Mouse (Mus musculus) hindbrain, embryonic 11.5 days (tissue): ENCODE results near the gene Clcn1. TPM values are rescaled to one million over a fixed set of nuclear protein-coding genes. Genes with fewer than 3 reads are reported as not detected.
A peak's percentile ranks its signal among the peaks of the same experiment; 100 is the strongest.

Source experiments
- ATAC-seq: fragments of 200-750 bp; cut with Nextera tagmentation; 2 replicates; pipeline ENCODE4 v1.8.0; 2017; ENCODE audit warnings: mild to moderate bottlenecking, moderate TSS enrichment, moderate library complexity; ENCODE audit not compliant: low FRiP score
- DNase-seq: peaks from one replicate; pipeline ENCODE4 v3.0.0-alpha.2; 2015; ENCODE audit warnings: low spot score
- H3K27ac ChIP-seq: fragments of 300-500 bp; sonication (generic); 2 replicates; pipeline ENCODE4 v1.5.1; 2014; ENCODE audit warnings: mild to moderate bottlenecking, low read depth, low read length
- H3K27me3 ChIP-seq: fragments of 300-500 bp; sonication (generic); 2 replicates; pipeline ENCODE4 v1.6.1; 2014; ENCODE audit warnings: mild to moderate bottlenecking, low read length, moderate library complexity, mixed read lengths; ENCODE audit not compliant: control insufficient read depth, insufficient read depth
- H3K36me3 ChIP-seq: fragments of 300-500 bp; sonication (generic); 2 replicates; pipeline ENCODE4 v1.6.1; 2014; ENCODE audit warnings: mild to moderate bottlenecking, low read length, moderate library complexity, mixed read lengths; ENCODE audit not compliant: control insufficient read depth, insufficient read depth
- H3K4me1 ChIP-seq: fragments of 300-500 bp; sonication (generic); replicated peaks from 2 replicates; pipeline ENCODE4 v1.6.1; 2014; ENCODE audit warnings: low read length, mixed read lengths; ENCODE audit not compliant: control insufficient read depth, insufficient read depth
- H3K4me2 ChIP-seq: fragments of 300-500 bp; sonication (generic); replicated peaks from 2 replicates; pipeline ENCODE4 v1.6.1; 2014; ENCODE audit warnings: mild to moderate bottlenecking, low read depth, low read length
- H3K4me3 ChIP-seq: fragments of 300-500 bp; sonication (generic); 2 replicates; pipeline ENCODE4 v1.5.1; 2014; ENCODE audit warnings: low read depth, low read length
- H3K9ac ChIP-seq: fragments of 300-500 bp; sonication (generic); 2 replicates; pipeline ENCODE4 v1.6.1; 2014; ENCODE audit warnings: low read depth, low read length
- H3K9me3 ChIP-seq: fragments of 300-500 bp; sonication (generic); 2 replicates; pipeline ENCODE4 v1.6.1; 2016; ENCODE audit warnings: low read length; ENCODE audit not compliant: control insufficient read depth
- WGBS: fragments of 180-500 bp; shearing (Covaris S2); extraction: QIAGEN DNeasy Blood & Tissue Kit; methylation state at CpG from one replicate; pipeline ENCODE4 v1.1.7; 2014; 5-methylcytosine and 5-hydroxymethylcytosine counted together
- polyA plus RNA-seq: library from polyadenylated mRNA; unstranded; fragments of >200 nt; fragmentation: Nextera tagmentation; extraction: Ambion mirVana; gene quantifications from 2 replicates; pipeline ENCODE4 v1.2.1, GENCODE M21; 2014

Gene Clcn1
- polyA plus RNA-seq, 1 experiment from 2014 or later, result 1.5 TPM

DNA sequence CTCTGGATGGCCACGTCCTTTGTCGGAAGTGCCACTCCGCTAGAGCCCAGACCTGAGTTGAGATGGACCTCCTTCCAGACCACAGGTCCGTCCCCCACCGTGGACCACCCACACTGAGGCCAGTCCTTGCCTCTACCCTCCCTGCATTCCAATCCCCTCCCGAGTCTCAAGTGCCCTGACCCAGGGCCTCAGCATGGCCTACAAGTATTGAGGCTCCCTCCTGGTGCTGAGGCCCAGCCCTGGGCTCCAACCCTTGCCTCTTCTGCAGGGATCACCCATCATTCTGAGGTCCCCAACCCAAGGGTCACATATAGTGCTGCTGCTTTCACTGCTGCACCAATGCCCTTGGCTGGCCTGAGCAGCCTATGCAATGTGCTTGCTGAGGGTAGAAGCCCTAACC lies 71.4 kb downstream of the Clcn1 start:
- Histone ChIP-seq H3K36me3 (0 out of 2 replicates have a peak, but pooled peaks cover 9% of the 10 kb centered on the region), H3K27me3 (no peaks in the 10 kb centered on the region), H3K9me3 (no peaks in the 10 kb centered on the region), H3K27ac (no peak overlapping the region), H3K4me2 (no peak overlapping the region), H3K4me3 (no peak overlapping the region), H3K9ac (no peak overlapping the region), H3K4me1 (no peaks in the 10 kb centered on the region)
- 43% methylated on average over 6 of the region's 6 CpGs for WGBS
- ATAC-seq (no peak), DNase-seq (no peak)

DNA sequence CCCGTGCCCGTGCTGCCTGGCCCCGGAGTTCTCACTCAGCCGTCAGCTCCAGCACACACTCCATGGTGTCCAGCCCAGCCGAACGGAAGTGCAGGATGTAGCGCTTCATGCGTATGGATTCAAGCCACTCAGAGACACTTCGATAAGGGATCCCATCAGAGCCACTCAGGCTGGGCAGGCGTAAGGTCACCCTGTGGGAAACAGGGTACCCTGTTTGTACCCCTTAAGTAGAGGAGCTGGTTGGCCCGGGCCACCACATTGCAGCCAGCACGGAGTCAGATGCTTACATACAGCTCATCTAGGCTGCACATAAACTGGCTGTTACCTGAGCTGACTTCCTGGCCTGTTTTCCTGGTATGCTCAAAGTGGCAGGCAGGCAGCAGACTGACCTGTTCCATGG lies 72.4 kb downstream of the Clcn1 start:
- Histone ChIP-seq H3K4me1 (no peaks in the 10 kb centered on the region), H3K4me3 (no peak overlapping the region), H3K27me3 (no peaks in the 10 kb centered on the region), H3K9ac (no peak overlapping the region), H3K27ac (0 out of 2 replicates have a peak overlapping the region, but pooled peaks have one; percentile 9), H3K36me3 (0 out of 2 replicates have a peak, but pooled peaks cover 7% of the 10 kb centered on the region), H3K4me2 (no peak overlapping the region), H3K9me3 (no peaks in the 10 kb centered on the region)
- no peak for ATAC-seq
- 93% methylated on average over 12 of the region's 12 CpGs for WGBS
- DNase-seq, result no peak

DNA sequence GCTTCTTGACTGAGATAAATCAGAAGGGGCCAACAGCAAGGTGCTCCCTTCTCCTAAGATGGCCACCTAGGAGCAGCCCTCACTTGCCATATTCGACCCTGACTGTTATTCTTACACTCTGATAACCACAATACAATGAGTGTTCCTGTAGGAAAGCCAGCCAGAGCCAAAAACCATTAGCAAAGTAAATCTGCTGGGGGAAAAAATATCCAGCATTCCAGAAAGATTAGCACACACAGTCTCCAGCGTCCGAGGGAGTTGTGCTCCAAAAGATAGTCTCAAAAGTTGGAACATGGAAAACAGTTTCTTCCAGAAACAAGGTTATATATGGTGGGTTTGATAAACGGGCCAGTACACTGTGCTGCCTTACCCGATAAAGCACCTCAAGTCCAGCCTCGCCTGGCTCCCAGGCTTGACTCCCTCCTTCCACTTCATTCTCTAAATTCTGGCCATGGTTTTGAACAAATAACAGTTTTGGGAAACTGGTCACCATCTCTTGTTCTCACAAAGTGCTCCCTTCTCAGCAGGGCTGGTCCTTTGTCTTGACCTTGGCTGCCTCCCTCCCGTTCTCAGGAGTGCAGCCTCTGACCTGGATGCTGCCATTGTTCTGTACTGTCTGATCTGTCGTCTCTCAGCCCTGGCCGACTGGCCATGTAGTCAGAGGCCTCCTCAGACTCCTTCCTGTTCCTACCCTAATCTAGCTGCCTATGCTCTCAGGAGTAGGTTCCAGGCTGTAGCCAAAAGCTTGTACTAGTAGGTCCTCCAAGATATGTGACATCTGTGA lies 73.1 kb downstream of the Clcn1 start:
- Histone ChIP-seq H3K4me1 (no peaks in the 10 kb centered on the region), H3K9ac (no peak overlapping the region), H3K4me2 (no peak overlapping the region), H3K4me3 (no peak overlapping the region), H3K27me3 (no peaks in the 10 kb centered on the region), H3K36me3 (0 out of 2 replicates have a peak, but pooled peaks cover 7% of the 10 kb centered on the region), H3K27ac (no peak overlapping the region), H3K9me3 (no peaks in the 10 kb centered on the region)
- ATAC-seq, result no peak
- 78% methylated on average over 9 of the region's 9 CpGs for WGBS
- DNase-seq, result no peak

DNA sequence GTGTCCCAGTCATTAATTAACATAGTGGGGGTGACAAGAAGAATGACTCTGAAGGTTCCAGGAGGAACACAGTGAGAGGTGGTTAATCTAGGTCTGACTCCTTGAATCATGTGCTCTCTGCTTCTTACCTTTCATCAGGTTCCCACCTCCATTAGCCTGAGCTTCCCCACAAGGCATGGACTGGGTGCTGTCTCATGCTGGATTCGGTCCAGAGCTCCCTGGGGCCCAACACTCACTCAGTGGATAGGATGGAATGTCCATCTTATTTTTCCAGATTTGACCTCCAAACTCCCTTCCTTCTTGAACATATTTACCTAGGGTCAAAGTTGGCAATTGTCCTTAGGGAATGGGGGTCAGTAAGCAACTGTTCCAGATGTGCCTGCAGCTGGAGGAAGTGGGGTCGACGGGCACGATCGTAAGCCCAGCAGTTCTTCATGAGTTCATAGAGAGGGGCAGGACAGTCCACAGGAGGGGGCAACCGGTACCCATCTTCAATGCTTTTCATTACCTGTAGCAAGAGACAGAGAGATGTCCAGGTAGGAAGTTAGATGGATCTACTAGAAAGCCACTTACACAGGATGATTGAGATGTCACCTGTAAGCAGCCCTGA lies 73.9 kb downstream of the Clcn1 start:
- DNase-seq (no peak), ATAC-seq (no peak)
- H3K9ac ChIP-seq, result no peak overlapping the region
- 0 out of 2 replicates have a peak, but pooled peaks cover 7% of the 10 kb centered on the region for H3K36me3 ChIP-seq
- H3K4me1 ChIP-seq, result no peaks in the 10 kb centered on the region
- H3K27ac ChIP-seq, result no peak overlapping the region
- H3K4me3 ChIP-seq, result no peak overlapping the region
- WGBS, result 80% methylated on average over 6 of the region's 6 CpGs
- H3K9me3 ChIP-seq, result no peaks in the 10 kb centered on the region
- no peaks in the 10 kb centered on the region for H3K27me3 ChIP-seq
- no peak overlapping the region for H3K4me2 ChIP-seq

DNA sequence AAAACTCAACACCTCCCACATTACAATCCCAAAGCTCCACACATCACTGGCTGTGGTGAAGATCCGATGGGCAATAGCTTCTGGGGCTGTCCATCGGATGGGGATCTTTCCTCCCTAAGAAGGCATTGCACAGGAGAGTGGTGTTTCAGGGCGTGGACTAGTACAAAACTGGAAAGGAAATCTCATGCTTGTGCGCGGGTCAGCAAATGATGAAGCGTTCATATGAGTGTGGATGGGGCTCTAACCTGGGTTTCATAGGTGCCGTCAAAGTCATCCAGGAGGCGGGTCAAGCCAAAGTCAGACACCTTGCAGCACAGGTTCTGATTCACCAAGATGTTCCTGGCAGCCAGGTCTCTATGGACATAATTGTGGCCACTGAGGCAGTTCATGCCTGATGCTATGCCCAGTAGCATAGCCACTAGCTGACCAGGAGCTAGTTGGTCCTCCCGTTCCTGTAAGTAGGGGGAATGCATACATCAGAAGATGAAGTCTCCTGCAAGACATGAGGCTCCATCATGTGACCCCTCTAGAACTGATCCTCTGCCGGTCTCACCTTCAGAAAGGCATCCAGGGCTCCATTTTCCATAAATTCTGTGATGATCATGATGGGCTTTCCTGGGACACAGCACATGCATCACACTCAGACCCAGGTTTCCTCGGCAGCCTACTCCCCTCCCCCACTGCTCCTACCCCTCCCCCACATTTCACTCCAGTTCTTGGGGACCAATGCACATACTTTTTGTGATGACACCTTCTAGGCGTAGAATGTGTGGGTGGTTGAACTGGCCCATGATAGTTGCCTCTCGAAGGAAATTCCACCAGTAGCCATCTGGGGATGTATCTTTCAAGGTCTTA lies 74.8 kb downstream of the Clcn1 start:
- H3K4me2 ChIP-seq, result no peak overlapping the region
- 0 out of 2 replicates have a peak, but pooled peaks cover 7% of the 10 kb centered on the region for H3K36me3 ChIP-seq
- ATAC-seq (no peak), DNase-seq (no peak)
- no peaks in the 10 kb centered on the region for H3K9me3 ChIP-seq
- H3K27ac ChIP-seq, result no peak overlapping the region
- H3K27me3 ChIP-seq, result no peaks in the 10 kb centered on the region
- 93% methylated on average over 13 of the region's 13 CpGs for WGBS
- H3K9ac ChIP-seq, result no peak overlapping the region
- H3K4me3 ChIP-seq, result no peak overlapping the region
- H3K4me1 ChIP-seq, result no peaks in the 10 kb centered on the region

DNA sequence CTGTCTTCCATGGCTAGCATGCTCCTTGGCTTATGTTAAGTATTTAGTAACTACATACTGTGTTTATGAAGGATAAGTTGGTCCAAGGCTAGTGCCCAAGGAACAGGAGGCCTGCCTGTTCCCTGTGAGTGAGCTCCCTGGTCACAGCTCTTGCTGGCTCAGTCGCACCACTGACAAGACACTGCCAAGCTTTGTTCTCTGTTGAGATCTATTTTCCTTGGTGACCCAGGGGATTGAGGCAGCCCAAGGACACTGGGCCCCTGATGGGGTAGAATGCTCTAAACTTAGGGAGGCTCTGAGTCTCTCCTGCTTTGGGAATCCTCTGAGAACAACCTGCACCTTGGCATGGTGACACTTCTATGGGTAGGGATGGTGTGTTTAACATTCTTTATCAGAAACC lies 75.6 kb downstream of the Clcn1 start:
- Histone ChIP-seq H3K4me1 (no peaks in the 10 kb centered on the region), H3K4me3 (no peak overlapping the region), H3K4me2 (no peak overlapping the region), H3K27me3 (no peaks in the 10 kb centered on the region), H3K36me3 (0 out of 2 replicates have a peak, but pooled peaks cover 7% of the 10 kb centered on the region), H3K27ac (no peak overlapping the region), H3K9me3 (no peaks in the 10 kb centered on the region), H3K9ac (no peak overlapping the region)
- WGBS, result 58% methylated on average over 1 of the region's 1 CpGs
- no peak for DNase-seq
- no peak for ATAC-seq

- 0 out of 2 replicates have a peak, but pooled peaks cover 5% of the 10 kb centered on the region for H3K36me3 ChIP-seq
- H3K9ac ChIP-seq, result no peak overlapping the region
- no peak for DNase-seq
- no peaks in the 10 kb centered on the region for H3K9me3 ChIP-seq
- no peaks in the 10 kb centered on the region for H3K27me3 ChIP-seq
- no peaks in the 10 kb centered on the region for H3K4me1 ChIP-seq
- ATAC-seq, result no peak
- H3K4me2 ChIP-seq, result no peak overlapping the region
- H3K27ac ChIP-seq, result no peak overlapping the region
- no peak overlapping the region for H3K4me3 ChIP-seq
- 100% methylated on average over 1 of the region's 1 CpGs for WGBS
Observed at GRCm38 (mm10) chr6:42362497-42362896, 76.0 kb downstream of the Clcn1 start.

DNA sequence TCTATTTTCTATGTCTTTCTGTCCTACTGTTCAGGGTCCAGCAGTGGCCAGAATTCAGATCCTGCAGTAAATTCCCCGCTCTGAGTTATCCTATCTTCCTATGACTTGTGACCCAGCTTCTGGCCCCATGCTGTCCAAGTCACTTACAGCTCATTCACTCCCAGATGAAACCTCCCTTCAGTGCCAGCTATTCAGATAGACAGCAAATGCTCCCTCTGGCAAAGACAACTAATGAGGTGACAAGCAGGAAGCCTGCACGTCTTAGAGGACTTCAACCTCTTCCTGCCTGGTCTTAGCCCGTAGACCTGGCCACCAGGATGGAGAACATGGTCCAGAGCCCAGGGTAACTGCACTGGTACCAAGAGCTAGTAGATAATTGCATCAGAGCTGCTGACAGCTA lies 76.5 kb downstream of the Clcn1 start:
- H3K9ac ChIP-seq, result no peak overlapping the region
- no peaks in the 10 kb centered on the region for H3K9me3 ChIP-seq
- no peak overlapping the region for H3K4me3 ChIP-seq
- no peaks in the 10 kb centered on the region for H3K27me3 ChIP-seq
- no peak overlapping the region for H3K4me2 ChIP-seq
- ATAC-seq (no peak), DNase-seq (no peak)
- no peak overlapping the region for H3K27ac ChIP-seq
- 0 out of 2 replicates have a peak, but pooled peaks cover 1% of the 10 kb centered on the region for H3K36me3 ChIP-seq
- no peaks in the 10 kb centered on the region for H3K4me1 ChIP-seq
- WGBS, result 67% methylated on average over 3 of the region's 3 CpGs
